Mouse (Mus musculus) T-helper 2 cell (primary cell): ENCODE measurements around the gene Fam163a.

Experiments
- in situ Hi-C: fragments of 300-600 bp; cut with MboI, MseI; formaldehyde crosslinking; loops from one replicate; pipeline ENCODE4 v1.15.1; 2025; ENCODE audit warnings: high pct_unique_total_duplicates

The Fam163a gene

GRCm38 (mm10) chr1:156085770-156086169, 119.1 kb downstream of the Fam163a start:
- in situ Hi-C loops = no loop called here

DNA sequence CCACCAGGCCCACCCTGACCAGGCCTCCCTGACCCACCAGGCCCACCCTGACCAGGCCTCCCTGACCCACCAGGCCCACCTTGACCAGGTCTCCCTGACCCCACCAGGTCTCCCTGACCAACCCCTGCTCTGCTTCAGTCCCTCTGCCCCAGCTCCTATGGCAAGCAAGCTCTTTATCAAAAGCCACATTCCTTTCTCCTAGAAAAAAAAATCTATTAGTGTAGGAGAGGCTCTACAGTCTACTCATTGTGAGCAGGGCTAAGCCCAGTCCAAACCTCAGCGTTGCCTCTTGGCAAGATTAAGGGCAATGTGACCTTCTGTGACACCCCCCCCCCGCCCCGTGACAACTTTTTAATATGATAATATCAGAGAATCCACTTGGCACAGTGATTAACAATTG, 120.2 kb downstream of the Fam163a start:
- in situ Hi-C loops = loop anchor here (5.0 kb wide), 1 partner anchor 158 kb away; no protein-coding TSS in a partner anchor

DNA sequence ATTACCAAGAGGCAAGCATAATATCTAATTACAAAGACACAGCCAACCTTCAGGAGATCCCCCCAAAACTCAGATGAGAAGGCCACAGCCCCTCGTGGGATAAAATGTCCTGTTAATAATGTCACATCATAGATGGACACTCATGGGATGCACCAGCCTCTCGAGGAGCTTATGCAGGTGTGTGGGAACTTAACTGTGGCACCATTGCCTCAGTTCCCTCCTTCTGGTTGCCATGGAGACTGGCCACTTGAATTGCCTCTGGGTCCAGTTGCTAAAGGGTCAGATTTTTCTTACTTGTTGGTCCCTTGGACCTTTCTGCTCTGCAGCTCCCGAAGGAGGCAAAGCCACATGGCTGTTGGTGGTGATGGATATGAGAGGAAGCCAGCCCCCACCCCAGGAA, 127.2 kb downstream of the Fam163a start:
- in situ Hi-C loops = no loop called here

GRCm38 (mm10) chr1:156076474-156076873, 128.4 kb downstream of the Fam163a start:
- in situ Hi-C loops = no loop called here

DNA sequence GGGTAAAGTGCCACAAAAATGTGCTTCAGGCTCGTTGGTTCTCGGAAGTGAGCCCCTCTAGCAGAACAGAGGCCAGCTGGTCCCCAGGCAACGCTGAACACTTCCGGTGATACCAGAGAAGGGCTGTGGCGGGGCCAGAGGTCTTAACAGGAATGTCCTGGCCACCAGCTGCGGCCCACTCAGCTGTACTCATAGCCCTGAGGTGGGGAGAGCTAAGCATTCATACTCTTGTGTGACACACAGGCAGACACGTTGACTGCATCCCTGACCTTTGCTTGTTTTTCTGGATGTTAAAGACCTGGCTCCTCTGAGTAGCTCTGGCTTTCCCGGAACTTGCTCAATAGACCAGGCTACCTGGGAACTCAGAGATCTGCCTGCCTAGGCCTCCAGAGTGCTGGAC, 130.3 kb downstream of the Fam163a start:
- in situ Hi-C loops = no loop called here

- in situ Hi-C loops = no loop called here
Measured at GRCm38 (mm10) chr1:156073169-156073821, 131.5 kb downstream of the Fam163a start.

GRCm38 (mm10) chr1:156070106-156070505, 134.7 kb downstream of the Fam163a start:
- in situ Hi-C loops = no loop called here

DNA sequence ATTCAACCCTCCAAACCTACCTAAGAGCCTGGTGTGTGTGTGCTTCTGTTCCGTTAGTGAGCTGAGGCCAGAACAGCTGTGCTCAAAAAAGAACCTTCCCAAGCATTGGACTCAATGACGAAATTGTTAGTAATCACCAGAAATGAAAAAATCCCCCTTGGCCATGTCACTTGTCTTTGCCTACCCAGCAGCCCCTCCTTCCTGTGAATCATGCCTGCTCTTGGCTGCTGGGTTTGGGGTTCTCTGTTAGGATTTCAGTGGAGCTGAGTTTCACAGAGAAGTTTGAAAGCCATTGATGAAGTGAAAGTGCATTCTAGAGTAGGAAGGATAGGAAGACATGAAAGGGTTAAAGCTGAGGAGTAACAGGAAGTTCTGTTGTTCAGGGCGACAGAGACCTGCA, 138.7 kb downstream of the Fam163a start:
- in situ Hi-C loops = no loop called here

- in situ Hi-C loops = no loop called here
Measured at GRCm38 (mm10) chr1:156062193-156062592, 142.6 kb downstream of the Fam163a start.

DNA sequence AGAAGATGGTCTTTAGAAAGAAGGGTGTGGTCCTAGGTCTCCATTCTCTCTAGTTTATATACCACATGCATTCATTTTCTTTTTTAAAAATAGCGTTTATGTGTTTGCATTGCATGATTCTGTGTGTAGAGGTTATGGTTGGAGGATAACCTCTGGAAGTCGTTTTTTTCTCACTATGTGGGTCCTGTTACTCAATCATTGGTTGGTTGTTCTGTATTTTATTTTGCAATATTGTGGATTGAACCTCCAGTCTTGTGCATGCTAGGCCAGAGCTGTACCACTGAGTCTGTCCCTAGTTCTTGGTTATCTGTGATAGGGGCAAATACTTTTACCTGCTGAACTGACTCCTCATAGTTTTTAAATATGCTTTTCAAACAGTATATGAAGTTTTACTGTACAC, 146.6 kb downstream of the Fam163a start:
- in situ Hi-C loops = no loop called here

DNA sequence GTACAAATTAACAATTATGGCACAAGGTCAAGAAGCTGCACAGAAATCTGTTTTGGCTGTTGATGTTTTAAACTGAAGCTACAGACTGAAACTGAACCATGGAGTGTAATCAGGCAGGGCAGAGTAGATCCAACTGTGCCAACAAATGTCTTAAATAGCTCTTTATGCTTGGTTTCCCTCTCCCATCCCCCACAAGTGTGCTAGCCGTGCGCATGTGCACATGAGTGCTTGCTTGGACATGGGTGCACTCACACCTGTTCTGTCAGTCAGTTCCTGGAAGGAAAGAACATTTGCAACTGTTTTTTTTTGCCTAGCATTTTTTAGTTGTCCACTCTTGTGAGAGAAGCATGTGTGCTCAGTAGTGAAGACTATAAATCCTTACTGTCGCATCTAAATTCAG, 158.1 kb downstream of the Fam163a start:
- in situ Hi-C loops = loop anchor here (25.0 kb wide), 1 partner anchor 484 kb away; the partner anchor contains the start of gene Acbd6

DNA sequence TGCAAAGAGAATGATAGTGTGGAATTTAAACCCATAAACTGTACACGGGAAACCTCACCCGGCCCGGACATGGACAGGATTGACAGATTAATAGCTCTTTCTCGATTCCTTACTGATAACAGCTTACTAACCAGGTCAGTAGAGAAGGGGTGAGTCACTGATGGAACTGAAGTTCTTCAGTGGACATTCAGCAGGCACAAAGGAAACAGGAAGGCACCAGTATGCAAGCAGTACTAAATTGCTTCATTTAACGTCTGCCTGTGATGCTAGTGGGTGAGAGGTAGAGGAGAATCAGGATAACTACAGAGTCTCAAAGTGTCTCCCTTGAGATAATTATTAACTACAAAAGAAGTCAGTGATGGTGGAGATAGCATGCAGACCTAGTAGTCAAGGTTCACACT, 160.6 kb downstream of the Fam163a start:
- in situ Hi-C loops = loop anchor here (25.0 kb wide), 1 partner anchor 482 kb away; the partner anchor contains the start of gene Acbd6

- in situ Hi-C loops = loop anchor here (25.0 kb wide), 1 partner anchor 481 kb away; the partner anchor contains the start of gene Acbd6
Measured at GRCm38 (mm10) chr1:156043027-156043426, 161.8 kb downstream of the Fam163a start.

DNA sequence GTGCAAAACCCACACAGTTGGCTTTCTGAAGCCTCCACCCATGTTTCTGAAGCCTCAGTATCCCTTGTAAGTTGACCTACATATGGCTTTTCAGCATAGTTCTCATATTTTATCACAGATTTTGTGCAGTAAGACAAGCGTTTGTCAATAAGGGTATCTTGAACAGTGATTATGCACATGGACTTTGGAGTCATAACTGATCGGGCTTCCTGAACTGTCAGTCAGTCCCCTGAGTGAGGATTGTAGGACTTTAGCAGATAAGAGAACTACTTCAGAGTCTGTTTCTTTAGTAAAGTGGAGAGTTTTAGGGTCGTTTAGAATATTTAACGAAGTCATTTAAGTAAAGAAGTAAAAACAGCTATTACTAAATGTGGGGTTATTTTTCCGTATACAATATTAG, 162.3 kb downstream of the Fam163a start:
- in situ Hi-C loops = loop anchor here (25.0 kb wide), 1 partner anchor 480 kb away; the partner anchor contains the start of gene Acbd6

GRCm38 (mm10) chr1:156041451-156042241, 163.2 kb downstream of the Fam163a start:
- in situ Hi-C loops = loop anchor here (25.0 kb wide), 1 partner anchor 479 kb away; the partner anchor contains the start of gene Acbd6

GRCm38 (mm10) chr1:156040731-156041401, 164.0 kb downstream of the Fam163a start:
- in situ Hi-C loops = loop anchor here (25.0 kb wide), 1 partner anchor 479 kb away; the partner anchor contains the start of gene Acbd6

GRCm38 (mm10) chr1:156039989-156040388, 164.8 kb downstream of the Fam163a start:
- in situ Hi-C loops = loop anchor here (25.0 kb wide), 1 partner anchor 478 kb away; the partner anchor contains the start of gene Acbd6

GRCm38 (mm10) chr1:156037144-156037583, 167.7 kb downstream of the Fam163a start:
- in situ Hi-C loops = loop anchor here (25.0 kb wide), 1 partner anchor 475 kb away; the partner anchor contains the start of gene Acbd6

DNA sequence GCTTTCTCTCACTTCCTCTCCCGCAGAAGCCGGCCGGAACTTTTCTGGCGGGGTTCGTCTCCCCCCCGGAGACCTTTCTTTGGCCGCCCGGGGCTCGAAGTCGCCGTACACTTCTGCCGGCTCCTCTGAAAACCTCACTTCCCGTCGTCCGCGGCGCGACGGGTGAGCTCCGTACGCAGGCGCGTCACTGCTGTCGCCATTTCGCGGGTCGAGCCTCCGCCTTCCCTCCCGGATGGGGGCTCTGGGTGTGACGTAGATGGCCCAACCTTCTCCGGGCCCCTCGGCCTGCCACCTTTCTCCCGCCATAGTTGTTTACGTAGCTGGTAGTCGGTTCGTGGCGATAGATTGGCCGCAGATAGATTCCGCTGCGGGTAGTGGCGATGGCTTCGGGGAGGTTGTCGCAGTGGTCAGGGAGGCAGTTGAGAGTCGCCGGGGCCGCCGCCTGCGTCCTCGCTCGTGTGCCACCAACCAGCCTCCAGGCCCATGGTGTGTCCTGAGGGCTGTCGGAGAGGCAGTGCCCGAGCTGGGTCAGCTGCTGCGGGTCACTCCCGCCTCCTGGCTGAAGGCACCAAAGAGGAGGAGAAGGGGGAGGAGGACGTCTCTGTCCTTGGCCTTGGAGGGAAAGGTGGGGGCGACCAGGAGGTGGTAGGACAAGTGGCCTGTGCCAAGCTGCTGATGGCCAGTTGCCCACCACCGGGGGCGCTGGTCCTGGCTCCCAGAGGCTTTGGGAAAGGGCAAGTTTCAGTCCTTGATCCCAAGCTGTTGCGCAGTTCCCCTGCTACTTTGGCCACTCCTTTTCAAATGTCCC, 168.7 kb downstream of the Fam163a start, which contains the start of gene Tor1aip1:
Gene Tor1aip1 (minus strand): TSS at position 551 of the 808 bp plus-strand sequence.
- in situ Hi-C loops = loop anchor here (25.0 kb wide), 1 partner anchor 474 kb away; the partner anchor contains the start of gene Acbd6

- in situ Hi-C loops = loop anchor here (25.0 kb wide), 1 partner anchor 473 kb away; the partner anchor contains the start of gene Acbd6
Measured at GRCm38 (mm10) chr1:156035269-156035929, 169.4 kb downstream of the Fam163a start, which contains the start of gene Tor1aip2. Tor1aip2 (plus strand) TSS chr1:156035403.
